Mouse (Mus musculus): ENCODE measurements around the gene Ctsw. TPM values are rescaled to one million over a fixed set of nuclear protein-coding genes. Genes with fewer than 3 reads are reported as not detected.
A peak's percentile ranks its signal among the peaks of the same experiment; 100 is the strongest.

Gene Ctsw
- polyA plus RNA-seq, 1 experiment from 2014 or later: 0.53 TPM

- H3K27me3 ChIP-seq: peaks cover 36% of the 10 kb centered on the region
- peak overlapping the region; percentile 60 for H3K27ac ChIP-seq
- peaks cover 30% of the 10 kb centered on the region for H3K4me1 ChIP-seq (replicated peaks)
- H3K4me3 ChIP-seq (replicated peaks): peak overlapping the region; percentile 57
- peak overlapping the region; percentile 65 for H3K9ac ChIP-seq
- no peak for DNase-seq
- no peaks in the 10 kb centered on the region for H3K36me3 ChIP-seq
- WGBS (ENCODE audit: insufficient replicate concordance): 2% methylated on average over 52 of the region's 68 CpGs
- H3K4me2 ChIP-seq: peak overlapping the region; percentile 77
- ATAC-seq (ENCODE audit: low read depth): peak; percentile 49
- no peaks in the 10 kb centered on the region for H3K9me3 ChIP-seq (replicated peaks)
These were observed 6.2 kb upstream of the Ctsw start for GRCm38 (mm10) chr19:5474281-5475068.

- peak; percentile 70 for ATAC-seq (ENCODE audit: low read depth)
- peak within 1 kb of the TSS; percentile 77 for H3K4me2 ChIP-seq
- H3K9ac ChIP-seq: peak within 1 kb of the TSS; percentile 65
- DNase-seq: peak; percentile 69
- peak within 1 kb of the TSS; percentile 60 for H3K27ac ChIP-seq
- peak within 1 kb of the TSS; percentile 57 for H3K4me3 ChIP-seq (replicated peaks)
- no peaks in the 10 kb centered on the region for H3K36me3 ChIP-seq
- peaks cover 36% of the 10 kb centered on the region for H3K27me3 ChIP-seq
- 6% methylated on average over 22 of the region's 22 CpGs for WGBS (ENCODE audit: insufficient replicate concordance)
- H3K4me1 ChIP-seq (replicated peaks): peaks cover 30% of the 10 kb centered on the region
- no peaks in the 10 kb centered on the region for H3K9me3 ChIP-seq (replicated peaks)
These were observed 5.4 kb upstream of the Ctsw start, which contains the start of gene Efemp2 for GRCm38 (mm10) chr19:5473720-5474119. Gene Efemp2 (plus strand): TSS chr19:5473954.

- Histone ChIP-seq H3K4me1 (replicated peaks) (peaks cover 37% of the 10 kb centered on the region), H3K27me3 (peaks cover 36% of the 10 kb centered on the region), H3K9ac (no peak overlapping the region), H3K27ac (no peak overlapping the region), H3K4me2 (no peak overlapping the region), H3K36me3 (no peaks in the 10 kb centered on the region), H3K9me3 (replicated peaks) (no peaks in the 10 kb centered on the region), H3K4me3 (replicated peaks) (no peak overlapping the region)
- WGBS (ENCODE audit: insufficient replicate concordance): 48% methylated on average over 3 of the region's 3 CpGs
- ATAC-seq (ENCODE audit: low read depth) (no peak), DNase-seq (no peak)
These were observed 4.5 kb upstream of the Ctsw start for GRCm38 (mm10) chr19:5472857-5473256.

- no peak overlapping the region for H3K9ac ChIP-seq
- peaks cover 36% of the 10 kb centered on the region for H3K4me1 ChIP-seq (replicated peaks)
- no peak overlapping the region for H3K4me2 ChIP-seq
- H3K36me3 ChIP-seq: peaks cover 8% of the 10 kb centered on the region; the same call in 1 of the 2 replicates
- H3K27me3 ChIP-seq: peaks cover 33% of the 10 kb centered on the region
- DNase-seq (no peak), ATAC-seq (ENCODE audit: low read depth) (no peak)
- 56% methylated on average over 5 of the region's 5 CpGs for WGBS (ENCODE audit: insufficient replicate concordance)
- no peak overlapping the region for H3K4me3 ChIP-seq (replicated peaks)
- H3K27ac ChIP-seq: no peak overlapping the region
- no peaks in the 10 kb centered on the region for H3K9me3 ChIP-seq (replicated peaks)
These were observed 3.5 kb upstream of the Ctsw start for GRCm38 (mm10) chr19:5471846-5472245.

GRCm38 (mm10) chr19:5466916-5467500 lies 1.3 kb downstream of the Ctsw start:
- Histone ChIP-seq H3K27me3 (no peaks in the 10 kb centered on the region), H3K9ac (no peak overlapping the region), H3K36me3 (peaks cover 53% of the 10 kb centered on the region), H3K27ac (no peak overlapping the region), H3K4me3 (replicated peaks) (no peak overlapping the region), H3K9me3 (replicated peaks) (no peaks in the 10 kb centered on the region), H3K4me2 (no peak overlapping the region), H3K4me1 (replicated peaks) (peaks cover 9% of the 10 kb centered on the region; the same call in 1 of the 2 replicates)
- DNase-seq (no peak), ATAC-seq (ENCODE audit: low read depth) (no peak)
- WGBS (ENCODE audit: insufficient replicate concordance): 65% methylated on average over 6 of the region's 6 CpGs

GRCm38 (mm10) chr19:5465037-5465436 lies 3.3 kb downstream of the Ctsw start:
- Histone ChIP-seq H3K9me3 (replicated peaks) (no peaks in the 10 kb centered on the region), H3K36me3 (peaks cover 53% of the 10 kb centered on the region), H3K27ac (no peak overlapping the region), H3K4me1 (replicated peaks) (peaks cover 23% of the 10 kb centered on the region), H3K27me3 (no peaks in the 10 kb centered on the region), H3K9ac (no peak overlapping the region), H3K4me2 (no peak overlapping the region), H3K4me3 (replicated peaks) (no peak overlapping the region)
- DNase-seq: no peak
- ATAC-seq (ENCODE audit: low read depth): no peak
- 83% methylated on average over 8 of the region's 8 CpGs for WGBS (ENCODE audit: insufficient replicate concordance)

GRCm38 (mm10) chr19:5463791-5464562 lies 4.3 kb downstream of the Ctsw start:
- peaks cover 34% of the 10 kb centered on the region for H3K4me1 ChIP-seq (replicated peaks)
- H3K27me3 ChIP-seq: no peaks in the 10 kb centered on the region
- H3K4me2 ChIP-seq: no peak overlapping the region
- DNase-seq (no peak), ATAC-seq (ENCODE audit: low read depth) (no peak)
- no peaks in the 10 kb centered on the region for H3K9me3 ChIP-seq (replicated peaks)
- H3K9ac ChIP-seq: no peak overlapping the region
- peaks cover 53% of the 10 kb centered on the region for H3K36me3 ChIP-seq
- H3K4me3 ChIP-seq (replicated peaks): no peak overlapping the region
- no peak overlapping the region for H3K27ac ChIP-seq
- WGBS (ENCODE audit: insufficient replicate concordance): 63% methylated on average over 15 of the region's 15 CpGs

- 82% methylated on average over 9 of the region's 9 CpGs for WGBS (ENCODE audit: insufficient replicate concordance)
- ATAC-seq (ENCODE audit: low read depth): no peak
- no peak overlapping the region for H3K4me3 ChIP-seq (replicated peaks)
- H3K36me3 ChIP-seq: peaks cover 53% of the 10 kb centered on the region
- no peak overlapping the region for H3K9ac ChIP-seq
- H3K27ac ChIP-seq: no peak overlapping the region
- no peak for DNase-seq
- no peaks in the 10 kb centered on the region for H3K27me3 ChIP-seq
- H3K4me2 ChIP-seq: no peak overlapping the region
- H3K4me1 ChIP-seq (replicated peaks): peaks cover 33% of the 10 kb centered on the region
- H3K9me3 ChIP-seq (replicated peaks): no peaks in the 10 kb centered on the region
These were observed 5.1 kb downstream of the Ctsw start for GRCm38 (mm10) chr19:5463212-5463611.

GRCm38 (mm10) chr19:5461411-5461810 lies 6.9 kb downstream of the Ctsw start:
- ATAC-seq (ENCODE audit: low read depth) (no peak), DNase-seq (no peak)
- no peak overlapping the region for H3K27ac ChIP-seq
- no peaks in the 10 kb centered on the region for H3K9me3 ChIP-seq (replicated peaks)
- H3K4me1 ChIP-seq (replicated peaks): peaks cover 47% of the 10 kb centered on the region
- 0 out of 2 replicates have a peak, but pooled peaks cover 2% of the 10 kb centered on the region for H3K27me3 ChIP-seq
- H3K4me2 ChIP-seq: peak overlapping the region; percentile 88
- peaks cover 41% of the 10 kb centered on the region for H3K36me3 ChIP-seq
- peak overlapping the region; percentile 82 for H3K9ac ChIP-seq
- H3K4me3 ChIP-seq (replicated peaks): peak overlapping the region; percentile 75
- WGBS (ENCODE audit: insufficient replicate concordance): 79% methylated on average over 6 of the region's 6 CpGs

GRCm38 (mm10) chr19:5460465-5460911 lies 7.8 kb downstream of the Ctsw start, which contains the start of gene Fibp:
Gene Fibp (plus strand): TSS chr19:5460615.
- peak; percentile 72 for ATAC-seq (ENCODE audit: low read depth)
- Histone ChIP-seq H3K36me3 (peaks cover 31% of the 10 kb centered on the region), H3K27me3 (0 out of 2 replicates have a peak, but pooled peaks cover 6% of the 10 kb centered on the region), H3K9me3 (replicated peaks) (no peaks in the 10 kb centered on the region), H3K4me2 (peak within 1 kb of the TSS; percentile 88), H3K9ac (peak within 1 kb of the TSS; percentile 82), H3K27ac (peak within 1 kb of the TSS; percentile 56; the same call in 1 of the 2 replicates), H3K4me1 (replicated peaks) (peaks cover 56% of the 10 kb centered on the region), H3K4me3 (replicated peaks) (peak within 1 kb of the TSS; percentile 75)
- WGBS (ENCODE audit: insufficient replicate concordance): under 1% methylated on average over 32 of the region's 32 CpGs
- DNase-seq: peak; percentile 80

GRCm38 (mm10) chr19:5459896-5460295 lies 8.4 kb downstream of the Ctsw start:
- 0 out of 2 replicates have a peak, but pooled peaks cover 6% of the 10 kb centered on the region for H3K27me3 ChIP-seq
- H3K27ac ChIP-seq: no peak overlapping the region; the same call in 1 of the 2 replicates
- H3K36me3 ChIP-seq: peaks cover 26% of the 10 kb centered on the region
- WGBS (ENCODE audit: insufficient replicate concordance): 30% methylated on average over 3 of the region's 3 CpGs
- H3K9me3 ChIP-seq (replicated peaks): no peaks in the 10 kb centered on the region
- DNase-seq: no peak
- H3K4me3 ChIP-seq (replicated peaks): peak overlapping the region; percentile 75
- peaks cover 62% of the 10 kb centered on the region for H3K4me1 ChIP-seq (replicated peaks)
- peak overlapping the region; percentile 88 for H3K4me2 ChIP-seq
- ATAC-seq (ENCODE audit: low read depth): no peak
- H3K9ac ChIP-seq: peak overlapping the region; percentile 82

All from liver, embryonic 13.5 days (tissue).